Mouse (Mus musculus) hindbrain, embryonic 13.5 days (tissue): Measurements from ENCODE around the gene Cpsf6. TPM values are rescaled to one million over a fixed set of nuclear protein-coding genes. Genes with fewer than 3 reads are reported as not detected.

Experiments
- ATAC-seq: fragments of 200-750 bp; cut with Nextera tagmentation; 2 replicates; pipeline ENCODE4 v1.8.0; 2017; ENCODE audit warnings: moderate TSS enrichment; ENCODE audit not compliant: low FRiP score
- H3K27ac ChIP-seq: fragments of 300-500 bp; sonication (generic); 2 replicates; pipeline ENCODE4 v1.5.1; 2015; ENCODE audit warnings: inconsistent platforms, mild to moderate bottlenecking, moderate library complexity
- H3K27me3 ChIP-seq: fragments of 300-500 bp; sonication (generic); 2 replicates; pipeline ENCODE4 v1.6.1; 2015; ENCODE audit warnings: mild to moderate bottlenecking, inconsistent platforms
- H3K36me3 ChIP-seq: fragments of 300-500 bp; sonication (generic); 2 replicates; pipeline ENCODE4 v1.6.1; 2015; ENCODE audit warnings: mild to moderate bottlenecking, inconsistent platforms
- H3K4me1 ChIP-seq: fragments of 300-500 bp; sonication (generic); replicated peaks from 2 replicates; pipeline ENCODE4 v1.6.1; 2015; ENCODE audit warnings: inconsistent platforms
- H3K4me2 ChIP-seq: fragments of 300-500 bp; sonication (generic); 2 replicates; pipeline ENCODE4 v1.6.1; 2015; ENCODE audit warnings: inconsistent platforms, mild to moderate bottlenecking, moderate library complexity
- H3K4me3 ChIP-seq: fragments of 300-500 bp; sonication (generic); 2 replicates; pipeline ENCODE4 v1.5.1; 2015; ENCODE audit warnings: mild to moderate bottlenecking, inconsistent platforms
- H3K9ac ChIP-seq: fragments of 300-500 bp; sonication (generic); 2 replicates; pipeline ENCODE4 v1.6.1; 2015; ENCODE audit warnings: mild to moderate bottlenecking, inconsistent platforms
- H3K9me3 ChIP-seq: fragments of 300-500 bp; sonication (generic); 2 replicates; pipeline ENCODE4 v1.6.1; 2016; ENCODE audit warnings: inconsistent platforms
- WGBS: fragments of 180-500 bp; shearing (Covaris S2); methylation state at CpG from one replicate; pipeline ENCODE4 v1.1.7; 2015; 5-methylcytosine and 5-hydroxymethylcytosine counted together
- polyA plus RNA-seq: library from polyadenylated mRNA; unstranded; fragments of >200 nt; fragmentation: Nextera tagmentation; extraction: Ambion mirVana; gene quantifications from 2 replicates; pipeline ENCODE4 v1.2.1, GENCODE M21; 2015

Cpsf6 gene
- polyA plus RNA-seq, 1 experiment from 2014 or later: 179 TPM

DNA sequence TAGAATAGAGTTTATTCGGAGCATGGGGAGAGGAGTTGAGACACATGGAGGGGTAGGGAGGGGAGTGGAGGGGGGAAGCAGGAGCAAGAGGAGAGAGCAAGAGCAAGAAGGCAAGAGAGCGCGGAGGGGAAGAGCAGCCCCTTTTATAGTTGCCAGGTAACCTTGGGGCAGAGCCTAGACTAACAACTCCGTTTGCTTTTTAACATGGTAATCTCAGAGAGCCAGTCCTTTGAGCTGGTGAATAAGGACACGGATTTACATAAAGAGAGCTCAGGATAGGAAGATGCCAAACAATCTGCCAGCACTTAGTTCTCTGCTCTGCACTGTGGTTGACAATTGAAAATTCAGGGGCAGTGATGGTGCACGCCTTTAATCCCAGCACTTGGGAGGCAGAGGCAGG, 31.3 kb upstream of the Cpsf6 start:
- ATAC-seq: 0 out of 2 replicates have a peak, but pooled peaks have one; percentile 11
- 50% methylated on average over 6 of the region's 6 CpGs for WGBS

DNA sequence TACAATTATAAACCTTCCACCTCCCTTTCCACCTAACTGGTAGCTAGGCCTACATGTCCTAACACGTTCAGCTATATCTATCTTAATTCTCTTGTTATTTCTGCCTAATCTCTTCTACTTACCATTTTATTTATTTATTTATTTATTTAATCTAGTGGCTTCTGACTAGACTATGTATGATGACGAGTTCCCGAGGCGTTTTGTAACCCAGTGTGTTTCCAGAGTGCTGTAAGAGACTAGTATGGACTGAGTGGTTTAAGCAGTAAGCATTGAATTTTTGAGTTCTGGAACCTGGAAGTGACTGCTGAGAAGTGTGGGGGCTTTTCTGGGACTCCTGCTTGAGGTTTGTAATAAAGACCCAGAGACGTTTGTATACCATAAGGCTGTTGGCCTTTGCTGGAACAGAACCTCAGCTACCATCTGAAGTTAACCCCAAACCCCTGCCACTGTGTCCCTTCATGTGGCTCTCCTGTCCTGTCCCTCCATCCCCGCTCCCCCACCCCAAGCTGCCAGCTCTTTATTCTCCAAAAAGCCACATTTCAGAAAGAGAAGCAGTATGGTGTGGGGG, 30.8 kb upstream of the Cpsf6 start:
- H3K27me3 ChIP-seq: no peaks in the 10 kb centered on the region
- no peaks in the 10 kb centered on the region for H3K9me3 ChIP-seq
- peaks cover 10% of the 10 kb centered on the region; the same call in 1 of the 2 replicates for H3K4me1 ChIP-seq
- no peak for ATAC-seq
- no peaks in the 10 kb centered on the region for H3K36me3 ChIP-seq
- WGBS: 80% methylated on average over 6 of the region's 6 CpGs
- H3K4me3 ChIP-seq: no peak overlapping the region
- no peak overlapping the region for H3K4me2 ChIP-seq
- no peak overlapping the region for H3K27ac ChIP-seq
- no peak overlapping the region for H3K9ac ChIP-seq

More for the DNA sequence above, 31.3 kb upstream of the Cpsf6 start:
- Histone ChIP-seq H3K9me3 (no peaks in the 10 kb centered on the region), H3K4me1 (peaks cover 10% of the 10 kb centered on the region; the same call in 1 of the 2 replicates), H3K9ac (no peak overlapping the region), H3K4me3 (no peak overlapping the region), H3K27me3 (no peaks in the 10 kb centered on the region), H3K27ac (no peak overlapping the region), H3K36me3 (no peaks in the 10 kb centered on the region), H3K4me2 (no peak overlapping the region)

- WGBS: 85% methylated on average over 21 of the region's 21 CpGs
- H3K27ac ChIP-seq: no peak overlapping the region
- H3K9ac ChIP-seq: no peak overlapping the region
- no peak overlapping the region for H3K4me2 ChIP-seq
- ATAC-seq: no peak
- H3K36me3 ChIP-seq: no peaks in the 10 kb centered on the region
- peaks cover 10% of the 10 kb centered on the region; the same call in 1 of the 2 replicates for H3K4me1 ChIP-seq
- no peaks in the 10 kb centered on the region for H3K27me3 ChIP-seq
- no peak overlapping the region for H3K4me3 ChIP-seq
- no peaks in the 10 kb centered on the region for H3K9me3 ChIP-seq
Observed at GRCm38 (mm10) chr10:117409373-117410354, 29.8 kb upstream of the Cpsf6 start.

DNA sequence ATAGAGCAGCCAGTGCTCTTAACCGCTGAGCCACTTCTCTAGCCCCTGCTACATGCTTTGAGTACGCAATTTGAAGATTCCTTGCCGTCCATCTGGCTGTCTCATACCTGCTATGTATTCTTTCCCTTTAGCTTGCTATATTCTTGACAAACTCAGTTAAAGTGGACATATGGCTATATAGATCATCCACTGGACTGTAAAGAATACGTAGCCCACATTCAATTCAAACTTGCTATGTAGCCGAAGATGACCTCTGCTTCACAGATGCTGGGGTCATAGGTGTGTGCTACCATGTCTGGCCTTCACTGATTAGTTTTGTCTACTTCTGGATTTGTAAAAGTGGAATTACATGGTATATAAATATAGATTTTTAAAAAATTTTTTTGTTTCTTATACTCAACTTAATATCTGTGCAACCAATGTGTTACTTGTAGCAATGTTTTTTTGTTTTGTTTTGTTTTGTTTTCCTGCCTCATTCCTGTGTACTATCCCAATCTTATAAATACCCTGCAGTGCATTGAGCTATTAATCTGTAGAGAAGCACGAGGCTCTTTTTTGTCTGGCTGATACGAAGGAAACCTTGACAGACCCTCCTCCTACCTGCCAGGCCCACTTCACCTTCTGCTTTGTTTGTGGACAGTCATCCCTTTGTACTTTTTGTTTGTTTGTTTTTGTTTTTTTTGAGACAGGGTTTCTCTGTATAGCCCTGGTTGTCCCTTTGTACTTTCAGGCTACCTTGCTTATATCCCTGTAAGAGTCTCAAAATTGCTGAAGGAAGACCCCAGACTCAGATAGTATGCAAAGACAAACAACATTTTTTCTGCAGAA, 28.9 kb upstream of the Cpsf6 start:
- Histone ChIP-seq H3K4me2 (no peak overlapping the region), H3K9ac (no peak overlapping the region), H3K27ac (no peak overlapping the region), H3K27me3 (no peaks in the 10 kb centered on the region), H3K36me3 (no peaks in the 10 kb centered on the region), H3K4me1 (peaks cover 6% of the 10 kb centered on the region; the same call in 1 of the 2 replicates), H3K4me3 (no peak overlapping the region), H3K9me3 (no peaks in the 10 kb centered on the region)
- ATAC-seq: no peak
- WGBS: 83% methylated on average over 7 of the region's 7 CpGs

- Histone ChIP-seq H3K27me3 (no peaks in the 10 kb centered on the region), H3K27ac (no peak overlapping the region), H3K9ac (no peak overlapping the region), H3K4me3 (no peak overlapping the region), H3K4me1 (no peaks in the 10 kb centered on the region), H3K4me2 (no peak overlapping the region), H3K36me3 (no peaks in the 10 kb centered on the region), H3K9me3 (no peaks in the 10 kb centered on the region)
- ATAC-seq: no peak
- WGBS: 79% methylated on average over 4 of the region's 4 CpGs
Observed at GRCm38 (mm10) chr10:117407734-117408288, 28.0 kb upstream of the Cpsf6 start.

- Histone ChIP-seq H3K4me2 (no peak overlapping the region), H3K9me3 (no peaks in the 10 kb centered on the region), H3K4me1 (no peaks in the 10 kb centered on the region), H3K27ac (no peak overlapping the region), H3K4me3 (no peak overlapping the region), H3K36me3 (no peaks in the 10 kb centered on the region), H3K27me3 (no peaks in the 10 kb centered on the region), H3K9ac (no peak overlapping the region)
- ATAC-seq: no peak
- WGBS: 90% methylated on average over 8 of the region's 8 CpGs
Observed at GRCm38 (mm10) chr10:117406843-117407733, 27.3 kb upstream of the Cpsf6 start.

DNA sequence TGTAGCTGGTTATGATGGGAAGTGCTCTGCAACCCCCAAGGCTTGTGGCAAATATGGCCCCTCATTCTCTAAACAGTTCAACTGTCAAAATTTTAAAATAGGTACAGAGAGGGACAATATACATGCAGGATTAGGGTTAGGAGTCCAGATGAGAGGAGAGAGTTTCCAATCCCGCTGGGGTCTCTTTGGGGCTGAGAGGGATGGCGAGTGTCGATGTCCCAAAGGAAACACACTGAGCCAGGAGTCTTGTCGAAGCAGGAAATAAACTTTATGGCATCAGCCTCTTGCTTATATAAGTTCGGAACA, 26.4 kb upstream of the Cpsf6 start:
- WGBS: 84% methylated on average over 5 of the region's 5 CpGs
- H3K36me3 ChIP-seq: no peaks in the 10 kb centered on the region

DNA sequence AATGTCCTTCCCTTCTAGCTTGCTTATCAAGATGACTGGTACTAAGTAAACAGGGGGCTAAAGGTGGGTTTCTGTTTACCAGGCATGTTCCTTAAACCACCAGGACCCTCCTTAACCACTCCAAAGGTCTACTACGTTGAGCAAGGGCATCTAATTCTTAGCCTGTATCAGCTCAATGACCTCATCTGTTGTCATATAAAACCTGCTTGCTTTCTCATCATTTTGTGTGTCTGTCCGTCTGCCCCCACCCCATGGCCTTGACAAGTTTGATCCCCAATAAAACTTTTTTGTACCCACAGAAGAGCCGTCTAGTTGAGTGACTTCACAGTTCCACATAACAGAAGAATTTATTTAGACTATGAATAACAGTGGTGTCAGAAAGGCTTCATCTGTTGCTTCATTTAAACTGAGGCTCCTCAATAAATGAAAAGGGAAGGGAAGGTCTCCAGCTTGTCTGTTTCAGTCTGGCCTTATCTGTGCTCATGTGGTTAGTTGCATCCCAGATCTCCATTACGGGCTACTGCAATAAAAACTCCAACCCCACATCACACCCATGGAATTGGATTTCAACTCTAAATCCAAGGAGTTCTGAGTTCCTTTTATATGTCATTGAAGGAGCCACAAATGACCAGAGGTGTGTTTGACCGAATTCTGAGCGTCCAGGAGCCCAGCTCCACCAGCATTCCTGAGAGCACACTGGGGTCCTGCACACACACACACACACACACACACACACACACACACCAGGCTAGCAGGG, 25.9 kb upstream of the Cpsf6 start:
- Histone ChIP-seq H3K27ac (no peak overlapping the region), H3K4me3 (no peak overlapping the region), H3K4me1 (no peaks in the 10 kb centered on the region), H3K9ac (no peak overlapping the region), H3K9me3 (no peaks in the 10 kb centered on the region), H3K36me3 (no peaks in the 10 kb centered on the region), H3K27me3 (no peaks in the 10 kb centered on the region), H3K4me2 (no peak overlapping the region)
- WGBS: 84% methylated on average over 6 of the region's 6 CpGs
- ATAC-seq: no peak

More for the DNA sequence above, 26.4 kb upstream of the Cpsf6 start:
- Histone ChIP-seq H3K9me3 (no peaks in the 10 kb centered on the region), H3K27ac (no peak overlapping the region), H3K9ac (no peak overlapping the region), H3K27me3 (no peaks in the 10 kb centered on the region), H3K4me3 (no peak overlapping the region), H3K4me2 (no peak overlapping the region), H3K4me1 (no peaks in the 10 kb centered on the region)
- ATAC-seq: no peak

DNA sequence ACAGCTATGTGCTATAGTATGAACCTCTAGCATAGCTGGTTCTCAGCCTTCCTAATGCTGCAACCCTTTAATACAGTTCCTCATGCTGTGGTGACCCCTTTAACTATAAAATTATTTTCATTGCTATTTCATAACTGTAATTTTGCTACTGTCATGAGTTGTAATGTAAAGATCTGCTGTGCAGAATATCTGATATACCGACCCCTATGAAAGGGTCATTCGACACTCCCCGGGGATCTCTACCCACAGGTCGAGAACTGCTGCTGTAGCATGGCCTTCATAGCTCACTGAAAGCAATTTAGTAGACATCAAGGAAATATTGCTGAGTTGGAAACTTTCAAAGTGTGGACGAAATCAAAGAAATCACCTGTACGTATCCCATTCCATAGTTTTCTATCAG, 24.6 kb upstream of the Cpsf6 start:
- H3K4me2 ChIP-seq: no peak overlapping the region
- no peaks in the 10 kb centered on the region for H3K9me3 ChIP-seq
- no peaks in the 10 kb centered on the region for H3K27me3 ChIP-seq
- no peak for ATAC-seq
- no peak overlapping the region for H3K4me3 ChIP-seq
- 91% methylated on average over 6 of the region's 6 CpGs for WGBS
- no peak overlapping the region for H3K27ac ChIP-seq
- no peaks in the 10 kb centered on the region for H3K4me1 ChIP-seq
- H3K9ac ChIP-seq: no peak overlapping the region
- H3K36me3 ChIP-seq: no peaks in the 10 kb centered on the region

- Histone ChIP-seq H3K9me3 (no peaks in the 10 kb centered on the region), H3K9ac (no peak overlapping the region), H3K4me3 (no peak overlapping the region), H3K4me2 (no peak overlapping the region), H3K4me1 (no peaks in the 10 kb centered on the region), H3K27ac (no peak overlapping the region), H3K36me3 (no peaks in the 10 kb centered on the region), H3K27me3 (0 out of 2 replicates have a peak, but pooled peaks cover 3% of the 10 kb centered on the region)
- 41% methylated on average over 15 of the region's 15 CpGs for WGBS
- ATAC-seq: no peak
Observed at GRCm38 (mm10) chr10:117403344-117403953, 23.6 kb upstream of the Cpsf6 start.
